Mouse (Mus musculus) lung, postnatal 0 days (tissue): ENCODE measurements at regions not wholly inside any gene's neighbourhood (a gene's known extent, or its start where the extent isn't known, plus 50 kb on each side); places are given as distances from the start of the nearest gene placed in this dataset.

Source experiments
- CTCF ChIP-seq: IDR thresholded peaks from 2 replicates; pipeline ENCODE4 v1.5.1; 2016; ENCODE audit warnings: antibody characterized with exemption, mild to moderate bottlenecking
- EP300 ChIP-seq: IDR thresholded peaks from 2 replicates; pipeline ENCODE4 v1.6.1; 2016; ENCODE audit warnings: antibody characterized with exemption, mild to moderate bottlenecking, control low read depth

DNA sequence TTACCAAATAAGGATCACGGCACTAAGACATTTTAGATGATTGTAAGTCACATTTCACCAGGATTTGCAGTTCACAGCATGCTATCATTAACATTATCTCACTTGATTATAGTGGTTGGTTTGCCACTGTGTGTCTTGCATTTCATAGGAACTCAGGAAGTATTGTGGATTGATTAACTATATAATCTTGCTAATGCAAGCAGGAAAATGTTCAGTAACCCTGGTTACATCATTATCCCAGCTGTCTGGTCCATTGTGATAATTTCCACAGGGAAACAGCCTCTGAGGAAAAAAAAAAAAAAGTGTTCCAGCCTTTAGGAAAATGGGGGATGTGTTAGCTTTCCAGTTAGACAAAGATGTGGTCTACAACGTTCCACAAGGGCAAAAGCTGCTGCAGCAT, 170.2 kb upstream of the Edil3 start:
- no peak for TF ChIP-seq CTCF
- no peak for TF ChIP-seq EP300
